Mouse (Mus musculus) limb, embryonic 11.5 days (tissue): ENCODE results near the gene Xab2. TPM values are rescaled to one million over a fixed set of nuclear protein-coding genes. Genes with fewer than 3 reads are reported as not detected.

Experiments used
- ATAC-seq: fragments of 200-750 bp; cut with Nextera tagmentation; 2 replicates; pipeline ENCODE4 v1.8.0; 2017; ENCODE audit warnings: low read depth; ENCODE audit not compliant: insufficient number of reproducible peaks, low FRiP score, low TSS enrichment
- DNase-seq: peaks from one replicate; pipeline ENCODE4 v3.0.0-alpha.2; 2015; ENCODE audit warnings: low spot score
- H3K27ac ChIP-seq: fragments of 300-500 bp; sonication (generic); replicated peaks from 2 replicates; pipeline ENCODE4 v1.5.1; 2014; ENCODE audit warnings: low read depth, mild to moderate bottlenecking, low read length
- H3K27me3 ChIP-seq: fragments of 300-500 bp; sonication (generic); 2 replicates; pipeline ENCODE4 v1.6.1; 2014; ENCODE audit warnings: mild to moderate bottlenecking, low read length, mixed read lengths; ENCODE audit not compliant: control insufficient read depth, insufficient read depth
- H3K36me3 ChIP-seq: fragments of 300-500 bp; sonication (generic); 2 replicates; pipeline ENCODE4 v1.6.1; 2014; ENCODE audit warnings: mild to moderate bottlenecking, low read length, moderate library complexity, mixed read lengths; ENCODE audit not compliant: control insufficient read depth, insufficient read depth
- H3K4me1 ChIP-seq: fragments of 300-500 bp; sonication (generic); 2 replicates; pipeline ENCODE4 v1.6.1; 2014; ENCODE audit warnings: low read length, mixed read lengths; ENCODE audit not compliant: control insufficient read depth, insufficient read depth
- H3K4me2 ChIP-seq: fragments of 300-500 bp; sonication (generic); 2 replicates; pipeline ENCODE4 v1.6.1; 2014; ENCODE audit warnings: low read depth, mild to moderate bottlenecking, moderate library complexity; ENCODE audit not compliant: severe bottlenecking
- H3K4me3 ChIP-seq: fragments of 300-500 bp; sonication (generic); 2 replicates; pipeline ENCODE4 v1.5.1; 2014; ENCODE audit warnings: low read depth, low read length
- H3K9ac ChIP-seq: fragments of 300-500 bp; sonication (generic); 2 replicates; pipeline ENCODE4 v1.6.1; 2014; ENCODE audit warnings: mild to moderate bottlenecking, low read length
- H3K9me3 ChIP-seq: fragments of 300-500 bp; sonication (generic); 2 replicates; pipeline ENCODE4 v1.6.1; 2016; ENCODE audit warnings: low read length; ENCODE audit not compliant: control insufficient read depth
- WGBS: fragments of 180-500 bp; shearing (Covaris S2); extraction: QIAGEN DNeasy Blood & Tissue Kit; methylation state at CpG from one replicate; pipeline ENCODE4 v1.1.7; 2014; 5-methylcytosine and 5-hydroxymethylcytosine counted together
- polyA plus RNA-seq: library from polyadenylated mRNA; unstranded; fragments of >200 nt; fragmentation: Nextera tagmentation; extraction: Ambion mirVana; gene quantifications from 2 replicates; pipeline ENCODE4 v1.2.1, GENCODE M21; 2014

Xab2 gene
- polyA plus RNA-seq, 1 experiment from 2014 or later = 61.3 TPM

GRCm38 (mm10) chr8:3603439-3603838 lies 17.7 kb downstream of the Xab2 start:
- WGBS = 81% methylated on average over 13 of the region's 13 CpGs
- no peak overlapping the region for H3K4me2 ChIP-seq
- peaks cover 4% of the 10 kb centered on the region; the same call in 1 of the 2 replicates for H3K36me3 ChIP-seq
- no peaks in the 10 kb centered on the region for H3K4me1 ChIP-seq
- no peak overlapping the region for H3K27ac ChIP-seq
- no peak overlapping the region for H3K9ac ChIP-seq
- no peaks in the 10 kb centered on the region for H3K27me3 ChIP-seq
- ATAC-seq (no peak), DNase-seq (no peak)
- no peak overlapping the region for H3K4me3 ChIP-seq
- H3K9me3 ChIP-seq = no peaks in the 10 kb centered on the region

- WGBS = 87% methylated on average over 6 of the region's 6 CpGs
- H3K9ac ChIP-seq = no peak overlapping the region
- no peaks in the 10 kb centered on the region for H3K27me3 ChIP-seq
- no peak for ATAC-seq
- no peak for DNase-seq
- H3K4me3 ChIP-seq = no peak overlapping the region
- H3K4me1 ChIP-seq = no peaks in the 10 kb centered on the region
- no peak overlapping the region for H3K27ac ChIP-seq
- H3K36me3 ChIP-seq = peaks cover 2% of the 10 kb centered on the region; the same call in 1 of the 2 replicates
- no peaks in the 10 kb centered on the region for H3K9me3 ChIP-seq
- H3K4me2 ChIP-seq = no peak overlapping the region
Observed at GRCm38 (mm10) chr8:3600401-3600800, 20.7 kb downstream of the Xab2 start.

- H3K9ac ChIP-seq = no peak overlapping the region
- no peak overlapping the region for H3K4me3 ChIP-seq
- no peak overlapping the region for H3K4me2 ChIP-seq
- no peaks in the 10 kb centered on the region for H3K27me3 ChIP-seq
- H3K36me3 ChIP-seq = no peaks in the 10 kb centered on the region; the same call in 1 of the 2 replicates
- no peaks in the 10 kb centered on the region for H3K4me1 ChIP-seq
- no peaks in the 10 kb centered on the region for H3K9me3 ChIP-seq
- no peak for DNase-seq
- no peak overlapping the region for H3K27ac ChIP-seq
- no peak for ATAC-seq
- WGBS = 80% methylated on average over 1 of the region's 1 CpGs
Observed at GRCm38 (mm10) chr8:3599219-3599618, 21.9 kb downstream of the Xab2 start.

GRCm38 (mm10) chr8:3598054-3598453 lies 23.1 kb downstream of the Xab2 start:
- Histone ChIP-seq H3K27ac (no peak overlapping the region), H3K4me3 (no peak overlapping the region), H3K9ac (no peak overlapping the region), H3K27me3 (no peaks in the 10 kb centered on the region), H3K4me2 (no peak overlapping the region), H3K9me3 (no peaks in the 10 kb centered on the region), H3K36me3 (no peaks in the 10 kb centered on the region; the same call in 1 of the 2 replicates), H3K4me1 (no peaks in the 10 kb centered on the region)
- ATAC-seq = no peak
- no peak for DNase-seq
- WGBS = 74% methylated on average over 3 of the region's 3 CpGs

- H3K9ac ChIP-seq = no peak overlapping the region
- 85% methylated on average over 2 of the region's 2 CpGs for WGBS
- ATAC-seq = no peak
Observed at GRCm38 (mm10) chr8:3594466-3594865, 26.6 kb downstream of the Xab2 start.

GRCm38 (mm10) chr8:3593470-3593869 lies 27.6 kb downstream of the Xab2 start:
- WGBS = 72% methylated on average over 3 of the region's 3 CpGs
- no peak overlapping the region for H3K9ac ChIP-seq
- no peaks in the 10 kb centered on the region for H3K4me1 ChIP-seq
- no peaks in the 10 kb centered on the region for H3K36me3 ChIP-seq
- ATAC-seq = no peak
- no peak for DNase-seq
- H3K27me3 ChIP-seq = no peaks in the 10 kb centered on the region
- H3K4me3 ChIP-seq = no peak overlapping the region
- H3K9me3 ChIP-seq = no peaks in the 10 kb centered on the region
- no peak overlapping the region for H3K4me2 ChIP-seq
- H3K27ac ChIP-seq = no peak overlapping the region

More at GRCm38 (mm10) chr8:3594466-3594865, 26.6 kb downstream of the Xab2 start:
- Histone ChIP-seq H3K36me3 (no peaks in the 10 kb centered on the region), H3K4me1 (no peaks in the 10 kb centered on the region), H3K27me3 (no peaks in the 10 kb centered on the region), H3K4me3 (no peak overlapping the region), H3K9me3 (no peaks in the 10 kb centered on the region), H3K27ac (no peak overlapping the region), H3K4me2 (no peak overlapping the region)
- no peak for DNase-seq

GRCm38 (mm10) chr8:3588258-3588633 lies 32.9 kb downstream of the Xab2 start:
- WGBS = 3% methylated on average over 11 of the region's 11 CpGs
- no peak for DNase-seq
- no peak overlapping the region for H3K27ac ChIP-seq

GRCm38 (mm10) chr8:3587391-3588257 lies 33.5 kb downstream of the Xab2 start:
- DNase-seq (peak; percentile 81), ATAC-seq (peak; percentile 83)
- peaks cover 2% of the 10 kb centered on the region; the same call in 1 of the 2 replicates for H3K4me1 ChIP-seq
- no peaks in the 10 kb centered on the region for H3K36me3 ChIP-seq
- WGBS = under 1% methylated on average over 65 of the region's 77 CpGs
- peak overlapping the region; percentile 74 for H3K4me3 ChIP-seq
- H3K27me3 ChIP-seq = no peaks in the 10 kb centered on the region; the same call in 1 of the 2 replicates
- H3K4me2 ChIP-seq = peak overlapping the region; percentile 95
- peak overlapping the region; percentile 67 for H3K9ac ChIP-seq
- H3K27ac ChIP-seq = 0 out of 2 replicates have a peak overlapping the region, but pooled peaks have one; percentile 21
- no peaks in the 10 kb centered on the region for H3K9me3 ChIP-seq

More at GRCm38 (mm10) chr8:3588258-3588633, 32.9 kb downstream of the Xab2 start:
- Histone ChIP-seq H3K9me3 (no peaks in the 10 kb centered on the region), H3K4me3 (peak overlapping the region; percentile 74), H3K36me3 (no peaks in the 10 kb centered on the region), H3K27me3 (no peaks in the 10 kb centered on the region; the same call in 1 of the 2 replicates), H3K4me1 (peaks cover 2% of the 10 kb centered on the region; the same call in 1 of the 2 replicates), H3K4me2 (peak overlapping the region; percentile 95), H3K9ac (peak overlapping the region; percentile 67)
- ATAC-seq = peak; percentile 27; the same call in 1 of the 2 replicates
